Mouse (Mus musculus) kidney, embryonic 15.5 days (tissue): ENCODE results near the gene Gmpr. TPM values are rescaled to one million over a fixed set of nuclear protein-coding genes. Genes with fewer than 3 reads are reported as not detected.
A peak's percentile ranks its signal among the peaks of the same experiment; 100 is the strongest.

ENCODE experiments used
- ATAC-seq: fragments of 200-750 bp; cut with Nextera tagmentation; replicated peaks from 2 replicates; pipeline ENCODE4 v1.8.0; 2017; ENCODE audit warnings: moderate TSS enrichment; ENCODE audit not compliant: low FRiP score
- H3K27ac ChIP-seq: fragments of 300-500 bp; sonication (generic); 2 replicates; pipeline ENCODE4 v1.5.1; 2015; ENCODE audit warnings: mild to moderate bottlenecking, inconsistent platforms
- H3K27me3 ChIP-seq: fragments of 300-500 bp; sonication (generic); 2 replicates; pipeline ENCODE4 v1.6.1; 2015; ENCODE audit warnings: inconsistent platforms
- H3K36me3 ChIP-seq: fragments of 300-500 bp; sonication (generic); 2 replicates; pipeline ENCODE4 v1.6.1; 2015; ENCODE audit warnings: inconsistent platforms
- H3K4me1 ChIP-seq: fragments of 300-500 bp; sonication (generic); 2 replicates; pipeline ENCODE4 v1.6.1; 2015; ENCODE audit warnings: inconsistent platforms
- H3K4me2 ChIP-seq: fragments of 300-500 bp; sonication (generic); 2 replicates; pipeline ENCODE4 v1.6.1; 2015; ENCODE audit warnings: moderate library complexity, mild to moderate bottlenecking, inconsistent platforms
- H3K4me3 ChIP-seq: fragments of 300-500 bp; sonication (generic); replicated peaks from 2 replicates; pipeline ENCODE4 v1.5.1; 2015; ENCODE audit warnings: mild to moderate bottlenecking, inconsistent platforms
- H3K9ac ChIP-seq: fragments of 300-500 bp; sonication (generic); 2 replicates; pipeline ENCODE4 v1.6.1; 2015; ENCODE audit warnings: mild to moderate bottlenecking, inconsistent platforms
- H3K9me3 ChIP-seq: fragments of 300-500 bp; sonication (generic); replicated peaks from 2 replicates; pipeline ENCODE4 v1.6.1; 2016; ENCODE audit warnings: inconsistent platforms
- WGBS: fragments of 180-500 bp; shearing (Covaris S2); methylation state at CpG from one replicate; pipeline ENCODE4 v1.1.7; 2015; ENCODE audit warnings: mixed read lengths; 5-methylcytosine and 5-hydroxymethylcytosine counted together
- polyA plus RNA-seq: library from polyadenylated mRNA; unstranded; fragments of >200 nt; fragmentation: Nextera tagmentation; extraction: Ambion mirVana; gene quantifications from 2 replicates; pipeline ENCODE4 v1.2.1, GENCODE M21; 2015

Gmpr gene
- polyA plus RNA-seq, 1 experiment from 2014 or later, result 52.1 TPM

GRCm38 (mm10) chr13:45527232-45527964 lies 20.2 kb downstream of the Gmpr start:
- Histone ChIP-seq H3K36me3 (no peaks in the 10 kb centered on the region), H3K4me1 (peaks cover 61% of the 10 kb centered on the region), H3K27me3 (no peaks in the 10 kb centered on the region), H3K4me2 (no peak overlapping the region), H3K27ac (peak overlapping the region; percentile 88; the same call in 1 of the 2 replicates), H3K4me3 (no peak overlapping the region), H3K9me3 (no peaks in the 10 kb centered on the region), H3K9ac (no peak overlapping the region)
- peak; percentile 38 for ATAC-seq
- WGBS, result 76% methylated on average over 11 of the region's 11 CpGs

GRCm38 (mm10) chr13:45528787-45529186 lies 21.5 kb downstream of the Gmpr start:
- H3K9ac ChIP-seq, result no peak overlapping the region
- no peak overlapping the region for H3K27ac ChIP-seq
- H3K9me3 ChIP-seq, result no peaks in the 10 kb centered on the region
- WGBS, result 81% methylated on average over 4 of the region's 4 CpGs
- H3K36me3 ChIP-seq, result no peaks in the 10 kb centered on the region
- H3K4me1 ChIP-seq, result peaks cover 61% of the 10 kb centered on the region
- no peaks in the 10 kb centered on the region for H3K27me3 ChIP-seq
- no peak overlapping the region for H3K4me2 ChIP-seq
- ATAC-seq, result no peak
- H3K4me3 ChIP-seq, result no peak overlapping the region

GRCm38 (mm10) chr13:45530754-45531153 lies 23.5 kb downstream of the Gmpr start:
- peak; percentile 72 for ATAC-seq
- Histone ChIP-seq H3K4me2 (peak overlapping the region; percentile 9), H3K27ac (peak overlapping the region; percentile 90), H3K4me1 (peaks cover 55% of the 10 kb centered on the region), H3K27me3 (no peaks in the 10 kb centered on the region), H3K9me3 (no peaks in the 10 kb centered on the region), H3K36me3 (no peaks in the 10 kb centered on the region), H3K4me3 (no peak overlapping the region), H3K9ac (no peak overlapping the region)
- WGBS, result 19% methylated on average over 6 of the region's 6 CpGs

- Histone ChIP-seq H3K9ac (no peak overlapping the region), H3K27ac (no peak overlapping the region), H3K36me3 (peaks cover 13% of the 10 kb centered on the region; the same call in 1 of the 2 replicates), H3K4me1 (peaks cover 26% of the 10 kb centered on the region), H3K4me3 (no peak overlapping the region), H3K4me2 (no peak overlapping the region), H3K27me3 (no peaks in the 10 kb centered on the region), H3K9me3 (no peaks in the 10 kb centered on the region)
- ATAC-seq, result no peak
- WGBS, result 86% methylated on average over 9 of the region's 9 CpGs
Measured at GRCm38 (mm10) chr13:45535731-45536453, 28.6 kb downstream of the Gmpr start.

- H3K4me3 ChIP-seq, result no peak overlapping the region
- 83% methylated on average over 9 of the region's 9 CpGs for WGBS
- H3K27me3 ChIP-seq, result no peaks in the 10 kb centered on the region
- no peak for ATAC-seq
- H3K4me1 ChIP-seq, result peaks cover 14% of the 10 kb centered on the region
- H3K4me2 ChIP-seq, result no peak overlapping the region
- H3K36me3 ChIP-seq, result peaks cover 24% of the 10 kb centered on the region; the same call in 1 of the 2 replicates
- H3K9me3 ChIP-seq, result no peaks in the 10 kb centered on the region
- no peak overlapping the region for H3K9ac ChIP-seq
- H3K27ac ChIP-seq, result no peak overlapping the region
Measured at GRCm38 (mm10) chr13:45537110-45537509, 29.9 kb downstream of the Gmpr start.

- H3K4me3 ChIP-seq, result no peak overlapping the region
- H3K9ac ChIP-seq, result no peak overlapping the region
- peaks cover 14% of the 10 kb centered on the region for H3K4me1 ChIP-seq
- ATAC-seq, result no peak
- WGBS, result 81% methylated on average over 9 of the region's 9 CpGs
- H3K36me3 ChIP-seq, result peaks cover 34% of the 10 kb centered on the region
- no peak overlapping the region for H3K27ac ChIP-seq
- no peaks in the 10 kb centered on the region for H3K27me3 ChIP-seq
- no peak overlapping the region for H3K4me2 ChIP-seq
- no peaks in the 10 kb centered on the region for H3K9me3 ChIP-seq
Measured at GRCm38 (mm10) chr13:45538091-45538490, 30.8 kb downstream of the Gmpr start.

GRCm38 (mm10) chr13:45538532-45539204 lies 31.4 kb downstream of the Gmpr start:
- peaks cover 35% of the 10 kb centered on the region for H3K36me3 ChIP-seq
- H3K27ac ChIP-seq, result peak overlapping the region; percentile 66
- peak overlapping the region; percentile 80 for H3K4me2 ChIP-seq
- ATAC-seq, result peak; percentile 89
- H3K9me3 ChIP-seq, result no peaks in the 10 kb centered on the region
- peak overlapping the region; percentile 45 for H3K4me3 ChIP-seq
- peak overlapping the region; percentile 39 for H3K9ac ChIP-seq
- H3K4me1 ChIP-seq, result peaks cover 14% of the 10 kb centered on the region
- H3K27me3 ChIP-seq, result no peaks in the 10 kb centered on the region
- WGBS, result 24% methylated on average over 10 of the region's 10 CpGs

- Histone ChIP-seq H3K4me1 (peaks cover 11% of the 10 kb centered on the region), H3K9me3 (no peaks in the 10 kb centered on the region), H3K27me3 (no peaks in the 10 kb centered on the region), H3K4me2 (peak overlapping the region; percentile 80), H3K4me3 (peak overlapping the region; percentile 45), H3K9ac (peak overlapping the region; percentile 39), H3K27ac (peak overlapping the region; percentile 66), H3K36me3 (peaks cover 35% of the 10 kb centered on the region)
- ATAC-seq, result peak; percentile 88
- 5% methylated on average over 10 of the region's 10 CpGs for WGBS
Measured at GRCm38 (mm10) chr13:45539205-45539568, 31.9 kb downstream of the Gmpr start.

- H3K27ac ChIP-seq, result no peak overlapping the region
- 87% methylated on average over 13 of the region's 13 CpGs for WGBS
- peak; percentile 64; the same call in 1 of the 2 replicates for ATAC-seq
Measured at GRCm38 (mm10) chr13:45545974-45546373, 38.7 kb downstream of the Gmpr start.

GRCm38 (mm10) chr13:45546946-45547345 lies 39.7 kb downstream of the Gmpr start:
- Histone ChIP-seq H3K27me3 (no peaks in the 10 kb centered on the region), H3K4me1 (0 out of 2 replicates have a peak, but pooled peaks cover 8% of the 10 kb centered on the region), H3K9ac (no peak overlapping the region), H3K4me2 (no peak overlapping the region), H3K4me3 (no peak overlapping the region), H3K36me3 (peaks cover 30% of the 10 kb centered on the region), H3K9me3 (no peaks in the 10 kb centered on the region), H3K27ac (no peak overlapping the region)
- WGBS, result 85% methylated on average over 4 of the region's 4 CpGs
- ATAC-seq, result no peak

More at GRCm38 (mm10) chr13:45545974-45546373, 38.7 kb downstream of the Gmpr start:
- no peaks in the 10 kb centered on the region for H3K9me3 ChIP-seq
- no peak overlapping the region for H3K4me2 ChIP-seq
- H3K4me3 ChIP-seq, result no peak overlapping the region
- no peak overlapping the region for H3K9ac ChIP-seq
- 0 out of 2 replicates have a peak, but pooled peaks cover 8% of the 10 kb centered on the region for H3K4me1 ChIP-seq
- H3K36me3 ChIP-seq, result peaks cover 38% of the 10 kb centered on the region
- no peaks in the 10 kb centered on the region for H3K27me3 ChIP-seq

GRCm38 (mm10) chr13:45547549-45547948 lies 40.3 kb downstream of the Gmpr start:
- H3K9me3 ChIP-seq, result no peaks in the 10 kb centered on the region
- no peaks in the 10 kb centered on the region for H3K27me3 ChIP-seq
- H3K27ac ChIP-seq, result no peak overlapping the region
- no peak overlapping the region for H3K9ac ChIP-seq
- H3K36me3 ChIP-seq, result peaks cover 24% of the 10 kb centered on the region
- no peak overlapping the region for H3K4me3 ChIP-seq
- H3K4me1 ChIP-seq, result 0 out of 2 replicates have a peak, but pooled peaks cover 8% of the 10 kb centered on the region
- H3K4me2 ChIP-seq, result no peak overlapping the region
- WGBS, result 83% methylated on average over 5 of the region's 5 CpGs
- ATAC-seq, result no peak

- Histone ChIP-seq H3K36me3 (peaks cover 5% of the 10 kb centered on the region), H3K27me3 (no peaks in the 10 kb centered on the region), H3K4me1 (0 out of 2 replicates have a peak, but pooled peaks cover 11% of the 10 kb centered on the region), H3K27ac (no peak overlapping the region), H3K9me3 (no peaks in the 10 kb centered on the region), H3K9ac (no peak overlapping the region), H3K4me3 (no peak overlapping the region), H3K4me2 (no peak overlapping the region)
- ATAC-seq, result no peak
- WGBS, result 68% methylated on average over 7 of the region's 7 CpGs
Measured at GRCm38 (mm10) chr13:45553674-45554073, 46.4 kb downstream of the Gmpr start.
